Mouse (Mus musculus): Measurements from ENCODE around the gene Hnrnph2.

DNA sequence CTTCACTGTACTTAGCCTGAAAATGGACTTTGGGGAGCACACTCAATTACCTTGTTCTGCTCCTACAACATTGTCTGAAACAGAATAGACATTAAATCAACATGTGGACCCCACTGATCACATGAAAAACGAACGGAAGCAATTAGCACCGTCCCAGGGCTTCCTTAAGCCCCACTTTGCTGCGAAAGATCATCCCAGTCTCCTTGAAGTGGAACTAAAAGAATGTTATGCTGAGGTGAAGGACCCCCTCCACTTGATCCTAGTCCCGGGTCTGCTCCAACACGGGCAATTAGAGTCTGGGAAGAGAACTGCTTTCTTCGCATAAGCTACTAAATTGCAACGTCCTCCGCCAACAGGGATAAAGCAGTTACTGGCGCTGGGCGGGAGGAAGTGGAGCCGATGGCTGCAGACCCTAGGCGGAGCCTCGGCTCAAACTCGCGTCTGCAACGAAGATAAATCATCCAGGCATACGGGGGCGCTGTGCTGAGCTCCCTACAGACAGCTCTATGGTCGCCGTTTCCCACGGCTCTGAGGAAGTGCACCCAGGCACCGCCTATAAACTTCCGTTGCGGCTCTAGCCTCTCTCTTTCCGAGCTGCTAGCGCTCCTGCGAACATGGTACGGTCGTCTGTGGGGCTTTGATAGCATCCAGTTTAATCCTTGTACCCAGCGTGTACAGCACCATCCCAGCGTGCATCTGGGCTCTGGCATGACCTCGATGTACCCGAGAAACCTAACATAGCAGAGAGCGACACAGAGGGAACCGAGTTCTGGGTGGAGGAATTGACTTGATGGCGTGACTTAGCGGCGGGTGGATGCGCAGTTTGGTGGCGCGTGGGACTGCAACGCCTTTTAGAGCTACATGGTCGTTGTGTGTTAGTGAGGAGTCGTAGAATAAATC is 15.6 kb upstream of the Hnrnph2 start, which contains the start of gene Rpl36a:
- TF ChIP-seq CTCF (IDR thresholded peaks at IDR 0.05; ENCODE audit: low read depth) (peak; percentile 83), EP300 (IDR thresholded peaks at IDR 0.05; ENCODE audit: low read depth) (peak; percentile 58; the same call in 1 of the 2 replicates)
